Mouse (Mus musculus): ENCODE measurements around the gene Gab2.

- no peak for TF ChIP-seq POLR2A (IDR thresholded peaks at IDR 0.05; ENCODE audit: insufficient read length, low read depth)
- no peak for TF ChIP-seq MAX (IDR thresholded peaks at IDR 0.05; ENCODE audit: low read depth)
- no peak for TF ChIP-seq TCF12 (IDR thresholded peaks at IDR 0.05; ENCODE audit: insufficient read depth, poor library complexity, severe bottlenecking)
- no peak for TF ChIP-seq E2F4 (IDR thresholded peaks at IDR 0.05; ENCODE audit: insufficient read depth)
Observed at GRCm38 (mm10) chr7:97245261-97245949, 164.0 kb downstream of the Gab2 start.

Measured in myocyte (in vitro differentiated cells).